Mouse (Mus musculus): ENCODE data around the gene Scarf1.

- TF ChIP-seq CTCF (IDR thresholded peaks at IDR 0.05; ENCODE audit: low read depth, low read length) (no peak), POLR2A (IDR thresholded peaks at IDR 0.05; ENCODE audit: extremely low read depth, insufficient read depth, low read length) (no peak)
These were observed 12.3 kb downstream of the Scarf1 start for GRCm38 (mm10) chr11:75525531-75526125.
